Mouse (Mus musculus): ENCODE measurements around the gene Zfr. TPM values are rescaled to one million over a fixed set of nuclear protein-coding genes. Genes with fewer than 3 reads are reported as not detected.
A peak's percentile ranks its signal among the peaks of the same experiment; 100 is the strongest.

Gene Zfr
- 128 TPM in 2 replicates for polyA plus RNA-seq (2015; fragmentation: Nextera tagmentation; extraction: Ambion mirVana)

DNA sequence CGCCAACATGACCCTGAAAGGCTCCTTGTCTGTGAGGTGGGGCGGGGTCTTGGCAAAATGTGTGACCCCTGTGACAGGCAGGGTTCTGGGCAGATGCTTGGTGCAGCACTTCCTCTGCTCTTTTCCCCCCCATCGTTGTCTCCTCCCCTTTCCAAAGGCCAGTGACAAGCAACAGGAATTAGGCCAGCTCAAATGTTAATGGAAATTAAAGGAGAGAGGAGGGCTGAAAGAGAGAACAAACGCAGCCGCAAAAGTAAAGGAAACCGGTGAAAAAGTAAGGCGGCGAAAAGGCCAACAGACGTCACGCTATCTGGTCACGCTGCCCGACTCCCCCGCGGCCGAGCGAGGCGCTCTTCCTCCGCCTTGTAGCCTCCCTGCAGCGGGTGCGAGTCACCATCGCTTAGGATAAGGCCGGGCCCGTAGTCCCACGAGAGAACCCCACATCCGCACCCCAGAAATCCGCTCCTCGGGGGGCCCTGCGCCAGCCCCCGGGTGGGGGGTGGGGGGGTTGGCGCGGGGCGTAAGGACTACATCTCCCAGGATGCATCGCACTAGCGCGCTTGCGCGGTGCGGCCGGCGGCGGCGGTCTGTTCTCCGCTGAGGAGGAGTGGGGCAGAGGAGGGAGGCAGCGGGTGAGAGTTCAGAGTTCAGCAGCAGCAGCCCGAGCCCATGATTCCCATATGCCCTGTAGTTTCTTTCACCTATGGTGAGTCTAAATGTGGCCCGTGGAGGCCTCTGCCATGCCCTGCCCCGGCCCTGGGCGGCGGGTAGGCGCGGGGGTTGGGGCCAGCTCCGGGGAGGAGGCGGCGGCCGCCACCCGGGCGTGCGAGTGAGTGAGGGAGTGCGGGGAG, at the start of gene Zfr:
TSS of gene Zfr (plus strand) at position 590 of the 851 bp plus-strand sequence.
- Histone ChIP-seq H3K36me3 (no peaks in the 10 kb centered on the region), H3K9ac (peak within 1 kb of the TSS; percentile 94), H3K4me1 (peaks cover 12% of the 10 kb centered on the region; the same call in 1 of the 2 replicates), H3K4me2 (peak within 1 kb of the TSS; percentile 67), H3K27ac (peak within 1 kb of the TSS; percentile 91), H3K9me3 (no peaks in the 10 kb centered on the region), H3K27me3 (no peaks in the 10 kb centered on the region), H3K4me3 (peak within 1 kb of the TSS; percentile 96)
- peak; percentile 94 for ATAC-seq (ENCODE audit: insufficient number of reproducible peaks, low FRiP score, low TSS enrichment, low read depth)
- under 1% methylated on average over 54 of the region's 59 CpGs for WGBS

- H3K4me3 ChIP-seq = no peak overlapping the region
- peak overlapping the region; percentile 80 for H3K27ac ChIP-seq
- H3K9me3 ChIP-seq = no peaks in the 10 kb centered on the region
- no peaks in the 10 kb centered on the region for H3K27me3 ChIP-seq
- no peaks in the 10 kb centered on the region for H3K36me3 ChIP-seq
- H3K4me2 ChIP-seq = no peak overlapping the region
- no peak overlapping the region for H3K9ac ChIP-seq
- ATAC-seq (ENCODE audit: insufficient number of reproducible peaks, low FRiP score, low TSS enrichment, low read depth) = peak; percentile 37; the same call in 1 of the 2 replicates
- peaks cover 33% of the 10 kb centered on the region for H3K4me1 ChIP-seq
- WGBS = 20% methylated on average over 2 of the region's 2 CpGs
Observed at GRCm38 (mm10) chr15:12067971-12068370, 49.7 kb upstream of the Zfr start.

- peak; percentile 56 for ATAC-seq (ENCODE audit: insufficient number of reproducible peaks, low FRiP score, low TSS enrichment, low read depth)
- no peaks in the 10 kb centered on the region for H3K9me3 ChIP-seq
- no peaks in the 10 kb centered on the region for H3K36me3 ChIP-seq
- no peak overlapping the region for H3K4me3 ChIP-seq
- H3K4me1 ChIP-seq = peaks cover 33% of the 10 kb centered on the region
- 27% methylated on average over 9 of the region's 9 CpGs for WGBS
- no peak overlapping the region for H3K4me2 ChIP-seq
- peak overlapping the region; percentile 80 for H3K27ac ChIP-seq
- H3K9ac ChIP-seq = no peak overlapping the region
- H3K27me3 ChIP-seq = no peaks in the 10 kb centered on the region
Observed at GRCm38 (mm10) chr15:12068395-12069218, 49.0 kb upstream of the Zfr start.

- 79% methylated on average over 7 of the region's 7 CpGs for WGBS
- H3K4me3 ChIP-seq = no peak overlapping the region
- no peak overlapping the region for H3K9ac ChIP-seq
- H3K27ac ChIP-seq = no peak overlapping the region
- H3K9me3 ChIP-seq = no peaks in the 10 kb centered on the region
- H3K4me1 ChIP-seq = peaks cover 11% of the 10 kb centered on the region
- H3K27me3 ChIP-seq = no peaks in the 10 kb centered on the region
- no peaks in the 10 kb centered on the region for H3K36me3 ChIP-seq
- no peak for ATAC-seq (ENCODE audit: insufficient number of reproducible peaks, low FRiP score, low TSS enrichment, low read depth)
- no peak overlapping the region for H3K4me2 ChIP-seq
Observed at GRCm38 (mm10) chr15:12072709-12073336, 44.8 kb upstream of the Zfr start.

GRCm38 (mm10) chr15:12074426-12074825, 43.2 kb upstream of the Zfr start:
- Histone ChIP-seq H3K9me3 (no peaks in the 10 kb centered on the region), H3K9ac (no peak overlapping the region), H3K36me3 (no peaks in the 10 kb centered on the region), H3K4me1 (peaks cover 4% of the 10 kb centered on the region; the same call in 1 of the 2 replicates), H3K27me3 (no peaks in the 10 kb centered on the region), H3K4me2 (no peak overlapping the region), H3K27ac (no peak overlapping the region), H3K4me3 (no peak overlapping the region)
- ATAC-seq (ENCODE audit: insufficient number of reproducible peaks, low FRiP score, low TSS enrichment, low read depth) = peak; percentile 58; the same call in 1 of the 2 replicates
- WGBS = 53% methylated on average over 6 of the region's 6 CpGs

DNA sequence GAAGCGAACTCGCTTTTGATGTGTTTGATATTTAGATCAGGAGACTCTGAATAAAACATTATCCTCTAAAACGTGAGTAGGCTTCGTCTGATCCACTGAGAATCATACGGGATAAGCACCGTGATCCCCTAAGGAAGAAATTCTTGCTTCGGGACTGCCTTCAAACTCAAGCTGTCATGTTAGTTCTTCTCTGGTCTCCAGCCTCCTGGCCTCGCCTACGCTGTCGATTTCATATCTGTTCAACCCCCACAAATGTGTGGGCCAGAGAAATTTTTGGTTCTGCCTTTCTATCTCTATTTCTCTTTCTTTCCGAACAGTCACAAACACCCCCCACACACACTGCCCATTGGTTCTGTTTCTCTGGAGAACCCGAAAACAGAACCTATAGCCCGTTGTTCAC, 35.3 kb upstream of the Zfr start:
- no peak for ATAC-seq (ENCODE audit: insufficient number of reproducible peaks, low FRiP score, low TSS enrichment, low read depth)
- peaks cover 14% of the 10 kb centered on the region for H3K4me1 ChIP-seq
- H3K4me3 ChIP-seq = no peak overlapping the region
- H3K4me2 ChIP-seq = no peak overlapping the region
- no peaks in the 10 kb centered on the region for H3K27me3 ChIP-seq
- 91% methylated on average over 13 of the region's 13 CpGs for WGBS
- H3K36me3 ChIP-seq = no peaks in the 10 kb centered on the region
- H3K9me3 ChIP-seq = no peaks in the 10 kb centered on the region
- no peak overlapping the region for H3K9ac ChIP-seq
- no peak overlapping the region for H3K27ac ChIP-seq

DNA sequence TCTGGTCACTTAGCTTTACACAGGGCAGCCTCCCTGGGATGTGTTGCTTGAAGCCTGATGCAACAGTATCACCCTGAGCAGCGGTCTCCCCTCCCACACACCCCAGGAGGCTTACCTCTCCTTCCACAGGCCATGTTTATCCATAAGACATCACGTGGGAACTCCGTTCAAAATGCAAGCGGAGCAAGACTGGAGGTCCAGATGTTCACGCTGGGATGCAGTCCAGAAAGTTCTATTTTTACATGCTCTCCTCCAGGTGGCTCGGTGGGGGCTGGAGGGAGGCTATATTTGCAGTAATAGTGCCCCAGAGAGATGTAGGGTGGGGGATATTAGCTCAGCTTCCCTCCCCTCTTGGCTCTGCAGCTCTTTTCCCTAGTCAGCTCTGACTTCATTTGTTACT, 33.5 kb upstream of the Zfr start:
- H3K27ac ChIP-seq = peak overlapping the region; percentile 82
- H3K4me3 ChIP-seq = no peak overlapping the region
- peak; percentile 91 for ATAC-seq (ENCODE audit: insufficient number of reproducible peaks, low FRiP score, low TSS enrichment, low read depth)
- H3K36me3 ChIP-seq = no peaks in the 10 kb centered on the region
- H3K4me1 ChIP-seq = peaks cover 22% of the 10 kb centered on the region
- 29% methylated on average over 6 of the region's 6 CpGs for WGBS
- no peak overlapping the region for H3K9ac ChIP-seq
- no peaks in the 10 kb centered on the region for H3K9me3 ChIP-seq
- no peak overlapping the region for H3K4me2 ChIP-seq
- H3K27me3 ChIP-seq = no peaks in the 10 kb centered on the region

DNA sequence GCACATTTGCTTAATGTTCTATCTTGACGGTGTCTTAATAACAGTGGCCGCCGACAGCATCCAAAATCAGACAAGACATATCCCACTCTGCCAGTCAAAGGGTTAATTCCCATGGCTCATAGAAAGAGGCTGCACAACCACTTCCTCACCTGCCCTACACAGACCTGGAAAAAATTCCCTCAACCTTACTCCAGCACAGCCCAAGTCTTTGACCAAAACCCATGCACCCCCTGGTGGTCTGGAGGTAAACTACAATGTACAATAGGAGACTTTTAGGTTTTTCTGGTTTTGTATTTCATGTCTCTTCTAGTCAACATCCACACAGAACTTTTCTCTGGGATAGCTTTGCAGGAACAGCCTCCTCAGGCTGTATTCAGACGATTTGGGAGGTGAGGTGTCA, 32.8 kb upstream of the Zfr start:
- 70% methylated on average over 4 of the region's 4 CpGs for WGBS
- Histone ChIP-seq H3K27me3 (no peaks in the 10 kb centered on the region), H3K9ac (no peak overlapping the region), H3K36me3 (no peaks in the 10 kb centered on the region), H3K4me3 (no peak overlapping the region), H3K9me3 (no peaks in the 10 kb centered on the region), H3K4me2 (no peak overlapping the region), H3K4me1 (peaks cover 22% of the 10 kb centered on the region), H3K27ac (peak overlapping the region; percentile 82)
- ATAC-seq (ENCODE audit: insufficient number of reproducible peaks, low FRiP score, low TSS enrichment, low read depth) = no peak

- Histone ChIP-seq H3K4me3 (no peak overlapping the region), H3K9me3 (no peaks in the 10 kb centered on the region), H3K36me3 (no peaks in the 10 kb centered on the region), H3K4me1 (peaks cover 25% of the 10 kb centered on the region), H3K9ac (no peak overlapping the region), H3K27ac (peak overlapping the region; percentile 61), H3K4me2 (no peak overlapping the region), H3K27me3 (no peaks in the 10 kb centered on the region)
- 49% methylated on average over 5 of the region's 5 CpGs for WGBS
- no peak for ATAC-seq (ENCODE audit: insufficient number of reproducible peaks, low FRiP score, low TSS enrichment, low read depth)
Observed at GRCm38 (mm10) chr15:12087634-12088033, 30.0 kb upstream of the Zfr start.

DNA sequence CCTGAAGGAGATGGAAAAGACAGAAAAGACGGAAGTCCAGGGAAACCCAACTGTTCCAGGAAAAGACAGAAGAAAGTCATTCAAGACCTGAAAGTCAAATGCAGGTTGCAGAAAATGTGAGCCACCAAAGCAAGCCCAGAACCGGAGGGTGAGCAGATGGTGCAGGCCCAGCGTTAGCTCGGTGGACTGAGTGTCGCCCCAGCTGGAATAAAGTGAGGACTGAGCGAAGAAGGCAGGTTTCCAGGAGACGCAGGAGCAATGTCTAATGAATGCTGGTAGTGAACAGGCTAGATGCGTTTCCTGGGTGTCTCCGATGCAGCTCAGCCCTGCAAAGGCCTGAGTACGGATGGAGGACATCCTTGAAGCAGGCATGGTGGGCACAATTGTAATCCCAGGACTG, 29.5 kb upstream of the Zfr start:
- Histone ChIP-seq H3K4me3 (no peak overlapping the region), H3K9ac (no peak overlapping the region), H3K27me3 (no peaks in the 10 kb centered on the region), H3K9me3 (no peaks in the 10 kb centered on the region), H3K4me2 (no peak overlapping the region), H3K27ac (peak overlapping the region; percentile 61), H3K4me1 (peaks cover 26% of the 10 kb centered on the region), H3K36me3 (no peaks in the 10 kb centered on the region)
- ATAC-seq (ENCODE audit: insufficient number of reproducible peaks, low FRiP score, low TSS enrichment, low read depth) = no peak
- 79% methylated on average over 10 of the region's 10 CpGs for WGBS

DNA sequence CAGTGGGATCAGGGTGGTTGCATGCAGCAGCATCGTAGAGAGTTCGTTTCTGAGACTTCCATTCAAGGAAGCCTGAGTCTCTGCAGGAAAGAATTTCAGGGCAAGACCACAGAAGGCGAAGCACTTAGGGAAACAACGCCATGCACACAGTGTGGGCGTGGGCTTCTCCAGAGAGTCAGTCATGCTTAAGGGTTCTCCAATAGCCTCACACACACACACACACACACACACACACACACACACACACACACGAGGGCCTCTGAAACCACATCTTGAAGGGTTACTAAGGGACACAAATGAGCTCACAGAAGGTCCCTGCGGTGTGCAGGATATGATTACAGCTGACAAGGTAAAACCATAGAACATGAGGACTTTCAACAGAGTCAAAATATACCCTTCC, 27.5 kb upstream of the Zfr start:
- Histone ChIP-seq H3K4me1 (peaks cover 21% of the 10 kb centered on the region), H3K4me3 (no peak overlapping the region), H3K9me3 (no peaks in the 10 kb centered on the region), H3K36me3 (no peaks in the 10 kb centered on the region), H3K9ac (no peak overlapping the region), H3K27ac (no peak overlapping the region), H3K4me2 (no peak overlapping the region), H3K27me3 (no peaks in the 10 kb centered on the region)
- no peak for ATAC-seq (ENCODE audit: insufficient number of reproducible peaks, low FRiP score, low TSS enrichment, low read depth)
- WGBS = 65% methylated on average over 7 of the region's 7 CpGs
